Mouse (Mus musculus): ENCODE results near the gene Cntrob. TPM values are rescaled to one million over a fixed set of nuclear protein-coding genes. Genes with fewer than 3 reads are reported as not detected.
"Not testable (repeated sequence)": the region's sequence is repeated elsewhere in the genome, so short reads cannot be mapped to it uniquely, and the experiment has no call there.

Cntrob gene
- total RNA-seq, 2 experiments from 2014 or later = 16.6 to 18.2 TPM

GRCm38 (mm10) chr11:69346441-69346840, 22.9 kb upstream of the Cntrob start:
- no peak for DNase-seq (ENCODE audit: low spot score in 2 of 2)

- peak; percentile 82 to 87 for DNase-seq (ENCODE audit: low spot score in 2 of 2)
Observed at GRCm38 (mm10) chr11:69340161-69341131, 16.9 kb upstream of the Cntrob start, which contains the start of gene Rnf227. Rnf227 (plus strand) TSS chr11:69340461.

DNA sequence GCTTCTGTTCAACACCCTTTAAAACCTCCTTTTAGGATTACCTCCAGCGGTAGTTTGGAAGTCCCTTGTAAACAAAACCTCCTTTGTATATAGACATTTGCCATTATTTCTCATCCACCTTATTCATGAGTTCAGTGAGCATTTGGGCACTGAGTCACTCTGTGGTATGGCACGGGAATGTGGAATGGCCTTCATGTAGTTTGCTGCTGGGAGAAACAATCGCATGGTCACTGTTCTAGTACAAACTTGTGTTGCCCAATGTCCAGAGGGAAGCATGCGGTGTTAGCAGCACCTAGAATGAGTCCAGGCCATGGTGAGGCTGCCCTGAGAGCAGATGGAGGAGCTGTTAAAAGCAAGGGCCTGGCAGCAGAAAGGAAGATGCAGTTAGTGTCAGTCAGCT, 11.2 kb upstream of the Cntrob start:
- DNase-seq (ENCODE audit: low spot score in 2 of 2) = no peak

DNA sequence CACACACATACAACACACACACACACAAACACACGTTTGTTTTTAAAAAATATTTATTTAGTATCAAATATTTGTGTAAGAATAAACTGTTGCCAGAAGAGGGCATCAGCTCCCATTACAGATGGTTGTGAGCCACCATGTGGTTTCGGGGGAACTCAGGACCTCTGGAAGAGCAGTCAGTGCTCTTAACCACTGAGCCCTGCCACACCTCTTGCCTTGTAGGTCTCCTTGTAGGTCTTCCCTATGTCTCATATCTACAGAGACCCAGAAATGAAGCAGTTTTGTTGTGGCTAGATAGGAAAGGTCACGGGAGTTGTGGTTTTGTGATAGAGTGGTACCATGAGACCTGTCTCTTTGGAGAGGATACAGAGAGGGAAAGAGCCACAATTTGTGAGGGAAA, 10.3 kb upstream of the Cntrob start:
- no peak for DNase-seq (ENCODE audit: low spot score in 2 of 2)

- DNase-seq (ENCODE audit: low spot score in 2 of 2) = no peak
Observed at GRCm38 (mm10) chr11:69332713-69333253, 9.2 kb upstream of the Cntrob start.

GRCm38 (mm10) chr11:69331929-69332405, 8.4 kb upstream of the Cntrob start:
- peak; percentile 85 to 88 for DNase-seq (ENCODE audit: low spot score in 2 of 2)

DNA sequence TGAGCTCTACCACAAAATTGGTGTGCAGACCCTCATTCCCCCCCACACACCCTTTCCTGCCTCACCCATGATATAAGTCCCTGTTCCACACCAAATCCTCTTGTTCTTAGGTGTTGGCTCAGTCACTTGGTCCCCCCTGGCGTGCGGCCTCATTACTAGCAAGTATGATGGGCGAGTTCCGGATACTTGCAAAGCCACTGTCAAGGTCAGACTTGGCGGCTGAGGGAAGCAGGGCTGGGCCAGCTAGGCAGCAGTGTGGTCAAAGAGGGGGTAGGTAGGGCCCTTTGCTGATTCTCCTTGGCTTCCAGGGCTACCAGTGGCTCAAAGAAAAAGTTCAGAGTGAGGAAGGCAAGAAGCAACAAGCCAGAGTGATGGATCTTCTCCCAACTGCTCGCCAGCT, 7.6 kb upstream of the Cntrob start:
- DNase-seq (ENCODE audit: low spot score in 2 of 2) = no peak

DNA sequence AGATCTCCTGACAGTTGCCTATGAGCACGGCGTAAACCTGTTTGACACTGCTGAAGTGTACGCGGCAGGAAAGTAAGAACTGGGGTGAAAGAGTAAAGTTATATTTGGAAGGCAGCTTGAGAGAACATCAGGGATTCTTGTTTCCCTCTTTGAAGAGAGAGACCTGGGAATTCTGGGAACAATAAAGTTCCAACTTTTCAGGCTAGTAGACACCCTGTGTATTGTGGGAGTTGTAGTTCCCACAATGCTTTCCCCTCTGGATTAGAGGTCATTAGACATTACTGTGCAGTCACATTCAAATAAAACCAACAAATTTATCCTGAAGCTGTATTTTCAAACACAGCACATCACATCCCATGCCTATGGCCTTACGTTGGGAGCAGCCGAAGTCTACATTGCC, 4.9 kb upstream of the Cntrob start:
- DNase-seq (ENCODE audit: low spot score in 2 of 2) = no peak

DNA sequence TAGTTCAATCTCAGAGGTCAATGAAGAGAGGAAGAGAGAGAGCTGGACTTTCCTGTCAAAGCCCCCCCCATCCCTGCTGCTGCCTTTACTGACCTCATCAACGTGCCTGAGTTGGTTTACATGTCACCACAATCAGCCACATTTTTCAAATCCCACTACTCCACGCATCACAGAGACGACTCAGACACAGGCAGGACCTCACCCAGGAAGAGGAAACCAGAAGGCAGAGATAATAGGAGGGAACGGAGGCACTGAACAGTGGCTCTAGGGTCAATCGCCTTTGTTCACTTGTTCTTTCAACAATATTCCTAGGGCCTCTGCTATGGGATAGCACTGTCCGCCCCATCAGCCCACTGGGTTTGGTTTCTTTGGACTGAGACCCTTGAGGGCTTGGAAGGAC, 4.1 kb upstream of the Cntrob start:
- no peak for DNase-seq (ENCODE audit: low spot score in 2 of 2)

DNA sequence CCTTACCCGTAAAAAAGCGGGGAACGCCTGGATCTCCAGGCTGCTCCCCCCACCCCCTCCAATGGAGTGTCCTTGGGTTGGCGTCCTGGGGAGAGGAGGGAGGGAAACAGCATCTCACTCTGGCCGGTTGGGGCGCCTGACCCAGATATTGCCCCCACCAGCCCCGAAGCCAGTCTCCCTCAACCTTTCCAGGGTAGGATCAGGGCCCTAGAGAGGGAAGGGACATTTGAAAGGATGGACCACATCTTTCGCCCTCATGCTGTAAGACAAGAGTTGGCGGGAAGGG, 3.5 kb upstream of the Cntrob start:
- DNase-seq (ENCODE audit: low spot score in 2 of 2) = no peak

DNA sequence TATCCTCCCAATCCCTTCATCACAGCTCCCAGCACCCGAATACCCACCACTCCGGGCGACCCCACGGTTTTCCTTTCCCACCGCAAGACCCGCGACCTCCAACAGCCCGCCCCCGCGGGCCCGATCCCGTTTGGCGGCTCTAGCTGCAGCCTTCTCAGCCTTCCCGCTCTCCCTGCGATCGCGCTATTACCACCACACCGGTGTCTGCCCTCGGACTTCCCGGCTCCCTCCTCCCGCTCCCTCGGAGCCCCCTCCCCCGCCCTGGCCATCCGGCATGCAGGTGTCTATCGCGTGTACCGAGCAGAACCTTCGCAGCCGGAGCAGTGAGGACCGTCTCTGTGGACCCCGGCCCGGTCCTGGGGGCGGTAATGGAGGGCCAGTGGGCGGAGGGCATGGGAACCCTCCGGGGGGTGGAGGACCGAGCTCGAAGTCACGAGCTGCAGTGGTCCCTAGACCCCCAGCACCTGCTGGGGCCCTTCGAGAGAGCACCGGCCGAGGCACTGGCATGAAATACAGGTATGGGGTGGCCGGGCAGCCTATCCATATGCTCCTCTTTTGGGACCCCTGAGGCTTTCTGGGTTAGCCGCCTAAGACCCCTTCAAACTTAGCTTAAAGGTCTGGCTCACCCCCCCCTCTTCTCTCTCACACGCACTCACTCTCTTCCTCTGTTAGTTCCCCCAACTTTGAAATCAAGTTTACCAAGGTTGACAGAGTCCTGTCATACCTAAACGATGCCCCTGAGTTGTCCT, 3.0 kb upstream of the Cntrob start:
- no peak for DNase-seq (ENCODE audit: low spot score in 2 of 2)

GRCm38 (mm10) chr11:69325628-69326407, 2.2 kb upstream of the Cntrob start, which contains the start of gene Kcnab3:
Kcnab3 (plus strand) TSS chr11:69326258.
- DNase-seq (ENCODE audit: low spot score in 2 of 2) = peak; percentile 81 to 82

- no peak for DNase-seq (ENCODE audit: low spot score in 2 of 2)
Observed at GRCm38 (mm10) chr11:69324749-69325148, 1.2 kb upstream of the Cntrob start.

DNA sequence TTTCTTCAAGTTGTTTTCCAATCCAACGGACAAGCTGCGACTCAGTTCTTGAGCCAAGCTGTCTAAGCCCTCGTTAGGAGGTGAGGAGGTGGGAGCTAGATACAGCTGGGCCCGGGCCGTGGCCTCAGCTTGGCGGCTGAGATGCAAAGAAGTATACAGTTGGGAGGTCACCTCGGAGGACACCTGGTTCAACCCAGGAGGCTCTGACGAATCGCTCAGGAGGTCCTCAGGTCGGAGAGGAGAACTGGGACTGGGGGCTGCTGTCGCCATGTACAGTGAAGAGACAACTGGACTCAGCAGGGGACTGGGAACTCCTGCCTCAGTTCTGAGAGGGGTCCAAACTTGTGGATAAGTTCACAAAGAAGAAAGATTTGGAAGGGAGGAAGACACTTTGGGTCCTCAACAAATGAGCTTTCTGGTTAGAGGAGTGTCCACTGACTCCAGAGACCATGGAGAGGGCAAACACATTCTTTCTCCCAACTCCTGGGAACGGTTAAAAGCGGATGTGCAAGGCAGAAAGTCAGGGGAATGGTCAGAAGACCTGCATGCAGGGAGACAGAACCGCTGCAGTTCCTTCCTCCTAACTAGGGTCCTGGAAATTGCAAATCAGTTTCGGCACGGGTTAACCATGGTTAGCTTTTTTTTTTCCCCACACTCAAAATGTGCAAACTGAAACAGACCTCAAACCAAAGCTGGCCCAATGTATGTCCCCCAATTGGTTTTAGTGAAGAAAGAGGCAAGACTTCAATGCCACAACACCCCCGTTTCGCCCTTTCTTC, 693 bp downstream of the Cntrob start:
- no peak for DNase-seq (ENCODE audit: low spot score in 2 of 2)

- no peak for DNase-seq (ENCODE audit: low spot score in 2 of 2)
Observed at GRCm38 (mm10) chr11:69322010-69322409, 1.6 kb downstream of the Cntrob start.

GRCm38 (mm10) chr11:69321580-69321979, 2.0 kb downstream of the Cntrob start:
- no peak for DNase-seq (ENCODE audit: low spot score in 2 of 2)

DNA sequence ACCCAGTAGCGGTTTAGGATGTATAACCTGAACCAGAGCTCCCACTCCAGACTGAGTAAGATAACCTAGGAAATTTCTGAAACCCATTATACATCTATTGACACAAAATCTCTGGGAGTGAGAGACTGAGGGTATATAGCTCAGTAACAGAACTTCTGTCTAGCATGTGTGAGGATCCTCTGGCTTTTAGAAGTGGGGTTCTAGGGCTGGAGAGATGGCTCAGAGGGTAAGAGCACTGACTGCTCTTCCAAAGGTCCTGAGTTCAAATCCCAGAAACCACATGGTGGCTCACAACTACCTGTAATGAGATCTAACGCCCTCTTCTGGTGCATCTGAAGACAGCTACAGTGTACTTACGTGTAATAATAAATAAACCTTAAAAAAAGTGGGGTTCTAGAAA, 5.6 kb downstream of the Cntrob start:
- DNase-seq (ENCODE audit: low spot score in 2 of 2) = not testable (repeated sequence)

GRCm38 (mm10) chr11:69316361-69316760, 7.2 kb downstream of the Cntrob start:
- DNase-seq (ENCODE audit: low spot score in 2 of 2) = no peak

DNA sequence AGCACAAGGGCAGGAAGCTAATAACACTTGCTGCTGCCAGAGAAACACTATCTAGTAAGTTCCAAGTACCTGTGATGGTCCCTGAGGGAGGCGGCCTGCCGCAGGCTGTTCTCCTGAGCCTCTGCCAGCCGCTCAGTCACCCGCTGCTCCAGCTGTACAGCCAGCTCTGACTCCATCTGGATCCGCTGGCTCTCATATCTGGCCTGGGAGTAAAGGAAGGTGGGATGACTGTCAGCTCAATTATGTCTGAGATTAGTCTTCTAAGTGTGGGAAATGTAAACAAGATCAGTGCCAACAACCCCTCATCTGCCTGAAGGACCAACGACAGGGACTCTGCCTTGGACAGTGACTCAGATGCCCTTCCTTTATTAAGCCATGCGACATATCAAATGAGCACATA, 12.3 kb downstream of the Cntrob start:
- no peak for DNase-seq (ENCODE audit: low spot score in 2 of 2)

DNA sequence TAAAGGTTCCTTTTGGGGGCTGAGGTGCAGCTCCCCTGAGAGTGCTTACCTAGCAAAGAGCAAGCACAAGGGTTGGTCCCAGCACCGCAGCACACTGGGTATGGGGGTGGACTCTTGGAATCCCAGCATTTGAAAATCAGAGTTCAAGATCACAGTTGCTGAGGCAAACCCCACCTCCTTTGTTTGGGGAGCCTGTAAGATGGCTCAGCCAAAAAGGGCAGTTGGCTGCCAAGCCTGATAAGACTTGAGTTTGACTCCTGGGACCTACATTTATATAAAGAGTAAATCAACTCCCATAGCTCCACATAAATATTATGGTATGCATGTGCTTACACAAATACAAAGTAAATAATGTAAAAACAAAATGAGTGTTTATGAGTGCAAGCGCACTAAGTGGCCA, 17.5 kb downstream of the Cntrob start:
- no peak for DNase-seq (ENCODE audit: low spot score in 2 of 2)
